Mouse (Mus musculus) stomach, postnatal 0 days (tissue): ENCODE data around the gene Alppl2.
A peak's percentile ranks its signal among the peaks of the same experiment; 100 is the strongest.

Experiments used
- CTCF ChIP-seq: IDR thresholded peaks from 2 replicates; pipeline ENCODE4 v1.5.1; 2016; ENCODE audit warnings: antibody characterized with exemption, low read depth, mild to moderate bottlenecking, moderate library complexity
- EP300 ChIP-seq: optimal IDR thresholded peaks from 2 replicates; pipeline ENCODE3; 2016; ENCODE audit warnings: antibody characterized with exemption

DNA sequence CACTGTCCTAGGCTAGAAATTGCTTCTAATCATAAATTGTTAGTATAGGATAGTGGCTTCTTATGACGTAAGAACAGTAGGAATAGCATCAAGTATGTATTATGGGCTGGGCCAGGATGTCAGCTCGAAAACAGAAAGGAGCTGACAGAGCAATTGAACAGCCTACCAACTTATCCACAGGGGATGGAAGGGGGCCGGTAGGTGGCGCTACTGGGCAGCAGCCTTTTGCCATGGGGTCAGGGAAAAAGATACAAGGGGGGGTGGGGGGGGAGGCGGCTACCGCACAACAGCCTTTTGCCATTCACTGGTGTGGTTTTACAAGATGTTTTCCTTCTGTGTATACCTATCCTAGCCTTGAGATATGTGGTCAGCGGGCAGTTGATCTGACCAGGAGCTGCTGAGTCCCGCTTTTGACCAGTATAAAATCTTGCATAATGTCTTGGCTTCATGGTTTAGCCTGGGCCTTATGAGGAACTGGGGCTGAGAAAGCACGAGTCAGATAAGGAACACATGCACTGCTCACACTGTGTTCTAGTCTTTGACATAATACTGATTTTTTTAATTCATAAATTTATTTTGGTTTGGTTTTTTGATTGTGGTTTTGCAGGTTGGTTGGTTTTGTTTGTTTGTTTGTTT, 22.1 kb upstream of the Alppl2 start:
- peak; percentile 59 for TF ChIP-seq CTCF
- no peak for TF ChIP-seq EP300
